Mouse (Mus musculus) CH12.LX (cell line): ENCODE results near the gene Tmem82. TPM values are rescaled to one million over a fixed set of nuclear protein-coding genes. Genes with fewer than 3 reads are reported as not detected.

Experiments used
- DNase-seq: peaks from one replicate; pipeline ENCODE4 v3.0.0-alpha.2; 2013; ENCODE audit errors: extremely low read depth
- H3K27ac ChIP-seq: 2 replicates; pipeline ENCODE4 v1.5.1; 2012; ENCODE audit warnings: low read depth, mild to moderate bottlenecking, control low read depth, moderate library complexity; ENCODE audit not compliant: insufficient read depth
- H3K27me3 ChIP-seq: replicated peaks from 2 replicates; pipeline ENCODE3; 2012; ENCODE audit warnings: inconsistent platforms
- H3K36me3 ChIP-seq, 2 experiments: replicated peaks in 1 of 2; 2 replicates each; pipeline versions ENCODE3 to v1.6.1; 2012; ENCODE audit warnings: inconsistent platforms in 1 of 2, low read length in 1 of 2, mild to moderate bottlenecking in 1 of 2, mixed read lengths in 1 of 2, moderate library complexity in 1 of 2; ENCODE audit not compliant: control insufficient read depth in 1 of 2, insufficient read depth in 1 of 2
- H3K4me1 ChIP-seq, 2 experiments: 2 replicates each; pipeline ENCODE4 v1.6.1; 2012; ENCODE audit warnings: inconsistent platforms in 1 of 2, moderate library complexity in 1 of 2; ENCODE audit not compliant: insufficient read depth in 2 of 2, control insufficient read depth in 1 of 2
- H3K4me2 ChIP-seq: 2 replicates; pipeline ENCODE4 v1.6.1; 2012; ENCODE audit warnings: low read depth, mild to moderate bottlenecking, control low read depth; ENCODE audit not compliant: poor library complexity, insufficient read depth, severe bottlenecking
- H3K4me3 ChIP-seq, 3 experiments: fragments of 150-350 bp in 1 of 3; sonication (generic) in 1 of 3; replicated peaks in 1 of 3; 2 replicates each; pipeline versions ENCODE3 to v1.5.1; 2011 to 2012; ENCODE audit warnings: low read depth in 2 of 3, low read length in 2 of 3, mild to moderate bottlenecking in 2 of 3, moderate library complexity in 2 of 3, control low read depth in 1 of 3, improper control_type of control experiment in 1 of 3, inconsistent platforms in 1 of 3, mixed read lengths in 1 of 3; ENCODE audit not compliant: poor library complexity in 1 of 3
- H3K79me2 ChIP-seq: replicated peaks from 2 replicates; pipeline ENCODE4 v1.6.1; 2012; ENCODE audit warnings: mild to moderate bottlenecking, moderate library complexity; ENCODE audit not compliant: control insufficient read depth, poor library complexity, insufficient read depth, severe bottlenecking; ENCODE audit errors: extremely low read depth
- H3K9ac ChIP-seq: 2 replicates; pipeline ENCODE4 v1.6.1; 2012; ENCODE audit warnings: low read depth, mild to moderate bottlenecking, control low read depth, moderate library complexity; ENCODE audit not compliant: insufficient read depth
- H3K9me3 ChIP-seq: replicated peaks from 2 replicates; pipeline ENCODE3; 2012; ENCODE audit warnings: low read length, inconsistent platforms, mixed read lengths
- CHD2 ChIP-seq: IDR thresholded peaks from 2 replicates; pipeline ENCODE4 v1.6.1; 2011; ENCODE audit warnings: low read length, improper control_type of control experiment
- ETS1 ChIP-seq: conservative IDR thresholded peaks from 2 replicates; pipeline ENCODE4 v1.6.1; 2012; ENCODE audit warnings: low read depth, mild to moderate bottlenecking, inconsistent platforms, low read length, improper control_type of control experiment, moderate library complexity
- HCFC1 ChIP-seq: IDR thresholded peaks from 2 replicates; pipeline ENCODE4 v1.6.1; 2012; ENCODE audit warnings: low read depth, mild to moderate bottlenecking, inconsistent platforms, low read length, improper control_type of control experiment
- JUN ChIP-seq: IDR thresholded peaks from 2 replicates; pipeline ENCODE4 v1.6.1; 2011; ENCODE audit warnings: low read depth, mild to moderate bottlenecking, low read length, improper control_type of control experiment, moderate library complexity; ENCODE audit not compliant: insufficient read depth
- MAFK ChIP-seq: IDR thresholded peaks from 2 replicates; pipeline ENCODE4 v1.6.1; 2011; ENCODE audit warnings: low read length, improper control_type of control experiment; ENCODE audit not compliant: insufficient replicate concordance
- MEF2A ChIP-seq: IDR thresholded peaks from 2 replicates; pipeline ENCODE4 v1.6.1; 2014; ENCODE audit warnings: low read depth, mild to moderate bottlenecking, inconsistent platforms, low read length, improper control_type of control experiment, borderline replicate concordance
- MYC ChIP-seq: IDR thresholded peaks from 2 replicates; pipeline ENCODE4 v1.6.1; 2011; ENCODE audit warnings: low read depth, mild to moderate bottlenecking, improper control_type of control experiment, low read length
- NELFE ChIP-seq: IDR thresholded peaks from 2 replicates; pipeline ENCODE4 v1.6.1; 2011; ENCODE audit warnings: low read depth, low read length, improper control_type of control experiment
- PAX5 ChIP-seq: IDR thresholded peaks from 2 replicates; pipeline ENCODE4 v1.6.1; 2012; ENCODE audit warnings: low read length, inconsistent platforms, mixed read lengths
- POLR2A ChIP-seq: IDR thresholded peaks from 2 replicates; pipeline ENCODE4 v1.6.1; 2011; ENCODE audit warnings: low read depth, mild to moderate bottlenecking, improper control_type of control experiment, low read length
- RCOR1 ChIP-seq: conservative IDR thresholded peaks from 2 replicates; pipeline ENCODE4 v1.6.1; 2012; ENCODE audit warnings: low read depth, mild to moderate bottlenecking, inconsistent platforms, low read length, improper control_type of control experiment
- SIN3A ChIP-seq: IDR thresholded peaks from 2 replicates; pipeline ENCODE4 v1.6.1; 2012; ENCODE audit warnings: low read length, improper control_type of control experiment, inconsistent platforms
- SMC3 ChIP-seq: IDR thresholded peaks from 2 replicates; pipeline ENCODE4 v1.6.1; 2011; ENCODE audit warnings: low read depth, low read length, improper control_type of control experiment
- TCF12 ChIP-seq: IDR thresholded peaks from 2 replicates; pipeline ENCODE4 v1.6.1; 2014; ENCODE audit warnings: low read depth, mild to moderate bottlenecking, inconsistent platforms, low read length, improper control_type of control experiment
- UBTF ChIP-seq: IDR thresholded peaks from 2 replicates; pipeline ENCODE4 v1.6.1; 2012; ENCODE audit warnings: low read depth, mild to moderate bottlenecking, inconsistent platforms, low read length, improper control_type of control experiment, moderate library complexity
- USF1 ChIP-seq: IDR thresholded peaks from 2 replicates; pipeline ENCODE4 v1.6.1; 2014; ENCODE audit warnings: low read depth, mild to moderate bottlenecking, inconsistent platforms, low read length, improper control_type of control experiment
- USF2 ChIP-seq: conservative IDR thresholded peaks from 2 replicates; pipeline ENCODE4 v1.6.1; 2011; ENCODE audit warnings: low read depth, low read length, improper control_type of control experiment
- ZC3H11A ChIP-seq: IDR thresholded peaks from 2 replicates; pipeline ENCODE4 v1.6.1; 2012; ENCODE audit warnings: low read depth, mild to moderate bottlenecking, inconsistent platforms, low read length, improper control_type of control experiment
- ZKSCAN1 ChIP-seq: IDR thresholded peaks from 2 replicates; pipeline ENCODE4 v1.6.1; 2012; ENCODE audit warnings: low read depth, inconsistent platforms, low read length, improper control_type of control experiment, borderline replicate concordance
- dilution Hi-C: fragments of 300-500 bp; cut with MboI; formaldehyde crosslinking; loops from 2 replicates; pipeline ENCODE4 v1.14.3; 2020; ENCODE audit warnings: low sequenced_read_pairs; ENCODE audit not compliant: extremely low pct_unique_long_range_greater_than_20kb, extremely low pct_ligation_motif_present
- in situ Hi-C: fragments of 300-500 bp; cut with MboI; formaldehyde crosslinking; loops from 3 replicates; pipeline ENCODE4 v1.14.3; 2019; ENCODE audit warnings: low sequenced_read_pairs, low pct_ligation_motif_present, low pct_unique_long_range_greater_than_20kb, mixed read lengths
- polyA plus RNA-seq: library from polyadenylated mRNA; unstranded; fragments of >175 nt; gene quantifications from 2 replicates; pipeline ENCODE4 v1.2.1, GENCODE M21; 2012; ENCODE audit warnings: low read depth; ENCODE audit not compliant: insufficient read length
- total RNA-seq, 2 experiments: library from RNA; depleted of rRNA; stranded (reverse); fragments of 300-350 nt in 1 of 2; fragments of >200 nt in 1 of 2; gene quantifications; 2 replicates each; pipeline ENCODE4 v1.2.3; 2012 to 2014

The Tmem82 gene
- total and polyA plus RNA-seq, 3 experiments = 0.68 to 5.2 (median 2.7) TPM

GRCm38 (mm10) chr4:141628661-141629060 lies 10.2 kb upstream of the Tmem82 start:
- H3K9me3 ChIP-seq = no peaks in the 10 kb centered on the region
- no peak overlapping the region for H3K9ac ChIP-seq
- TF ChIP-seq SIN3A = no peak
- no peak for TF ChIP-seq NELFE
- no peak for TF ChIP-seq RCOR1
- TF ChIP-seq ZKSCAN1 = no peak
- no peak for TF ChIP-seq PAX5
- TF ChIP-seq ZC3H11A = no peak
- TF ChIP-seq HCFC1 = no peak
- TF ChIP-seq POLR2A = no peak
- no peak for TF ChIP-seq SMC3
- TF ChIP-seq, all 38 proteins: peak for 0
- dilution Hi-C loops (no loop called here), in situ Hi-C loops (no loop called here)
- no peak overlapping the region for H3K27ac ChIP-seq
- no peaks in the 10 kb centered on the region for H3K79me2 ChIP-seq
- no peak overlapping the region for H3K4me3 ChIP-seq
- peaks cover 12 to 27% of the 10 kb centered on the region in 2 experiments for H3K4me1 ChIP-seq
- H3K4me2 ChIP-seq = no peak overlapping the region
- DNase-seq = no peak
- H3K27me3 ChIP-seq = no peaks in the 10 kb centered on the region
- H3K36me3 ChIP-seq = peaks cover 57 to 67% of the 10 kb centered on the region in 2 experiments

- H3K36me3 ChIP-seq = peaks cover 56 to 69% of the 10 kb centered on the region in 2 experiments
- no peak for DNase-seq
- dilution Hi-C loops = no loop called here
- H3K4me3 ChIP-seq = no peak overlapping the region
- no peak for TF ChIP-seq UBTF
- TF ChIP-seq MAFK = no peak
- no peak for TF ChIP-seq TCF12
- no peak for TF ChIP-seq CHD2
- TF ChIP-seq USF1 = no peak
- TF ChIP-seq USF2 = no peak
- no peak for TF ChIP-seq POLR2A
- no peak for TF ChIP-seq MEF2A
- TF ChIP-seq JUN = no peak
- no peak for TF ChIP-seq ZC3H11A
- TF ChIP-seq ZKSCAN1 = no peak
- no peak for TF ChIP-seq ETS1
- TF ChIP-seq MYC = no peak
- no peak overlapping the region for H3K4me2 ChIP-seq
- no peaks in the 10 kb centered on the region for H3K9me3 ChIP-seq
- H3K27me3 ChIP-seq = no peaks in the 10 kb centered on the region
- H3K4me1 ChIP-seq = peaks cover 20 to 38% of the 10 kb centered on the region in 2 experiments
- no peaks in the 10 kb centered on the region for H3K79me2 ChIP-seq
- H3K27ac ChIP-seq = no peak overlapping the region
- in situ Hi-C loops = no loop called here
- no peak overlapping the region for H3K9ac ChIP-seq
These were observed 9.1 kb upstream of the Tmem82 start for GRCm38 (mm10) chr4:141627502-141627901.
